Mouse (Mus musculus): ENCODE measurements at regions not wholly inside any gene's neighbourhood (a gene's known extent, or its start where the extent isn't known, plus 50 kb on each side); places are given as distances from the start of the nearest gene placed in this dataset.
A peak's percentile ranks its signal among the peaks of the same experiment; 100 is the strongest.

GRCm38 (mm10) chr2:61088501-61088900 is 125.5 kb upstream of the Rbms1 start:
- no peaks in the 10 kb centered on the region for H3K4me1 ChIP-seq (ENCODE audit: control insufficient read depth, insufficient read depth, low read length)
- no peaks in the 10 kb centered on the region for H3K36me3 ChIP-seq (ENCODE audit: control insufficient read depth, insufficient read depth, low read length)
- DNase-seq (ENCODE audit: extremely low read depth, low read depth, low spot score) = no peak
- no peak overlapping the region for H3K9ac ChIP-seq (ENCODE audit: low read depth, low read length)
- no peaks in the 10 kb centered on the region for H3K27me3 ChIP-seq (ENCODE audit: control insufficient read depth, insufficient read depth, low read length)
- no peak overlapping the region for H3K27ac ChIP-seq (replicated peaks; ENCODE audit: insufficient read depth, low read depth, low read length)
- no peak overlapping the region for H3K4me3 ChIP-seq (ENCODE audit: insufficient read depth, low read depth, low read length)
- TF ChIP-seq CTCF (IDR thresholded peaks at IDR 0.05; ENCODE audit: low read depth, low read length) = no peak
- no peak for TF ChIP-seq POLR2A (IDR thresholded peaks at IDR 0.05; ENCODE audit: extremely low read depth, insufficient read depth, low read length)
- no peaks in the 10 kb centered on the region for H3K79me2 ChIP-seq (ENCODE audit: control insufficient read depth, insufficient read depth, low read length)

GRCm38 (mm10) chr2:61084835-61085234 is 121.8 kb upstream of the Rbms1 start:
- WGBS = 71% methylated on average over 3 of the region's 3 CpGs
- Histone ChIP-seq H3K9ac (ENCODE audit: low read depth, low read length) (no peak overlapping the region), H3K4me3 (ENCODE audit: insufficient read depth, low read depth, low read length) (no peak overlapping the region), H3K36me3 (ENCODE audit: control insufficient read depth, insufficient read depth, low read length) (no peaks in the 10 kb centered on the region), H3K4me1 (ENCODE audit: control insufficient read depth, insufficient read depth, low read length) (no peaks in the 10 kb centered on the region), H3K27ac (replicated peaks; ENCODE audit: insufficient read depth, low read depth, low read length) (no peak overlapping the region), H3K79me2 (ENCODE audit: control insufficient read depth, insufficient read depth, low read length) (no peaks in the 10 kb centered on the region), H3K27me3 (ENCODE audit: control insufficient read depth, insufficient read depth, low read length) (no peaks in the 10 kb centered on the region)
- TF ChIP-seq CTCF (IDR thresholded peaks at IDR 0.05; ENCODE audit: low read depth, low read length) (no peak), POLR2A (IDR thresholded peaks at IDR 0.05; ENCODE audit: extremely low read depth, insufficient read depth, low read length) (no peak)
- no peak for DNase-seq (ENCODE audit: extremely low read depth, low read depth, low spot score)

GRCm38 (mm10) chr2:61083100-61083499 is 120.1 kb upstream of the Rbms1 start:
- no peak for TF ChIP-seq CTCF (IDR thresholded peaks at IDR 0.05; ENCODE audit: low read depth, low read length)
- TF ChIP-seq POLR2A (IDR thresholded peaks at IDR 0.05; ENCODE audit: extremely low read depth, insufficient read depth, low read length) = no peak
- no peaks in the 10 kb centered on the region for H3K36me3 ChIP-seq (ENCODE audit: control insufficient read depth, insufficient read depth, low read length)
- H3K27me3 ChIP-seq (ENCODE audit: control insufficient read depth, insufficient read depth, low read length) = no peaks in the 10 kb centered on the region
- no peak overlapping the region for H3K4me3 ChIP-seq (ENCODE audit: insufficient read depth, low read depth, low read length)
- H3K9ac ChIP-seq (ENCODE audit: low read depth, low read length) = no peak overlapping the region
- WGBS = 71% methylated on average over 1 of the region's 1 CpGs
- no peak for DNase-seq (ENCODE audit: extremely low read depth, low read depth, low spot score)
- no peaks in the 10 kb centered on the region for H3K79me2 ChIP-seq (ENCODE audit: control insufficient read depth, insufficient read depth, low read length)
- no peaks in the 10 kb centered on the region for H3K4me1 ChIP-seq (ENCODE audit: control insufficient read depth, insufficient read depth, low read length)
- H3K27ac ChIP-seq (replicated peaks; ENCODE audit: insufficient read depth, low read depth, low read length) = no peak overlapping the region

GRCm38 (mm10) chr2:61082640-61083039 is 119.6 kb upstream of the Rbms1 start:
- Histone ChIP-seq H3K27me3 (ENCODE audit: control insufficient read depth, insufficient read depth, low read length) (no peaks in the 10 kb centered on the region), H3K79me2 (ENCODE audit: control insufficient read depth, insufficient read depth, low read length) (no peaks in the 10 kb centered on the region), H3K36me3 (ENCODE audit: control insufficient read depth, insufficient read depth, low read length) (no peaks in the 10 kb centered on the region), H3K4me1 (ENCODE audit: control insufficient read depth, insufficient read depth, low read length) (no peaks in the 10 kb centered on the region), H3K4me3 (ENCODE audit: insufficient read depth, low read depth, low read length) (no peak overlapping the region), H3K27ac (replicated peaks; ENCODE audit: insufficient read depth, low read depth, low read length) (no peak overlapping the region), H3K9ac (ENCODE audit: low read depth, low read length) (no peak overlapping the region)
- no peak for TF ChIP-seq POLR2A (IDR thresholded peaks at IDR 0.05; ENCODE audit: extremely low read depth, insufficient read depth, low read length)
- no peak for TF ChIP-seq CTCF (IDR thresholded peaks at IDR 0.05; ENCODE audit: low read depth, low read length)
- DNase-seq (ENCODE audit: extremely low read depth, low read depth, low spot score) = no peak

- Histone ChIP-seq H3K36me3 (ENCODE audit: control insufficient read depth, insufficient read depth, low read length) (no peaks in the 10 kb centered on the region), H3K27me3 (ENCODE audit: control insufficient read depth, insufficient read depth, low read length) (no peaks in the 10 kb centered on the region), H3K4me1 (ENCODE audit: control insufficient read depth, insufficient read depth, low read length) (no peaks in the 10 kb centered on the region), H3K4me3 (ENCODE audit: insufficient read depth, low read depth, low read length) (no peak overlapping the region), H3K9ac (ENCODE audit: low read depth, low read length) (no peak overlapping the region), H3K27ac (replicated peaks; ENCODE audit: insufficient read depth, low read depth, low read length) (no peak overlapping the region), H3K79me2 (ENCODE audit: control insufficient read depth, insufficient read depth, low read length) (no peaks in the 10 kb centered on the region)
- no peak for DNase-seq (ENCODE audit: extremely low read depth, low read depth, low spot score)
- TF ChIP-seq POLR2A (IDR thresholded peaks at IDR 0.05; ENCODE audit: extremely low read depth, insufficient read depth, low read length) (no peak), CTCF (IDR thresholded peaks at IDR 0.05; ENCODE audit: low read depth, low read length) (no peak)
- 46% methylated on average over 4 of the region's 4 CpGs for WGBS
Observed at GRCm38 (mm10) chr2:61080006-61080405, 117.0 kb upstream of the Rbms1 start.

GRCm38 (mm10) chr2:61071025-61071424 is 108.0 kb upstream of the Rbms1 start:
- H3K27ac ChIP-seq (replicated peaks; ENCODE audit: insufficient read depth, low read depth, low read length) = 0 out of 2 replicates have a peak overlapping the region, but pooled peaks have one; percentile 39
- H3K4me1 ChIP-seq (ENCODE audit: control insufficient read depth, insufficient read depth, low read length) = no peaks in the 10 kb centered on the region
- peak; percentile 47 for DNase-seq (ENCODE audit: extremely low read depth, low read depth, low spot score)
- no peaks in the 10 kb centered on the region for H3K27me3 ChIP-seq (ENCODE audit: control insufficient read depth, insufficient read depth, low read length)
- TF ChIP-seq CTCF (IDR thresholded peaks at IDR 0.05; ENCODE audit: low read depth, low read length) = no peak
- TF ChIP-seq POLR2A (IDR thresholded peaks at IDR 0.05; ENCODE audit: extremely low read depth, insufficient read depth, low read length) = no peak
- H3K9ac ChIP-seq (ENCODE audit: low read depth, low read length) = no peak overlapping the region
- H3K79me2 ChIP-seq (ENCODE audit: control insufficient read depth, insufficient read depth, low read length) = no peaks in the 10 kb centered on the region
- H3K4me3 ChIP-seq (ENCODE audit: insufficient read depth, low read depth, low read length) = no peak overlapping the region
- no peaks in the 10 kb centered on the region for H3K36me3 ChIP-seq (ENCODE audit: control insufficient read depth, insufficient read depth, low read length)
- 50% methylated on average over 3 of the region's 3 CpGs for whole genome bisulfite sequencing
